Mouse (Mus musculus) C2C12 (cell line): ENCODE data around the gene Chkb.

Experiments used
- CEBPB ChIP-seq: IDR thresholded peaks from one replicate; pipeline ENCODE4 v1.6.1; 2011; ENCODE audit warnings: low read depth, mild to moderate bottlenecking, control low read depth, moderate library complexity
- CTCF ChIP-seq: IDR thresholded peaks from one replicate; pipeline ENCODE4 v1.5.1; 2011; ENCODE audit not compliant: control insufficient read depth, insufficient read depth, insufficient read length
- FOSL1 ChIP-seq: IDR thresholded peaks from one replicate; pipeline ENCODE4 v1.8.0; 2011; ENCODE audit warnings: mild to moderate bottlenecking, low read length; ENCODE audit not compliant: poor library complexity, insufficient read depth, severe bottlenecking
- MAX ChIP-seq: IDR thresholded peaks from one replicate; pipeline ENCODE4 v1.6.1; 2011; ENCODE audit warnings: mild to moderate bottlenecking, control low read depth
- USF1 ChIP-seq: IDR thresholded peaks from one replicate; pipeline ENCODE4 v1.6.1; 2011; ENCODE audit warnings: low read depth, mild to moderate bottlenecking, control low read depth, moderate library complexity

GRCm38 (mm10) chr15:89452906-89453864 is 23.5 kb upstream of the Chkb start:
- TF ChIP-seq CEBPB (no peak), CTCF (no peak), MAX (peak; percentile 58), FOSL1 (no peak), USF1 (no peak)
